Mouse (Mus musculus) embryonic facial prominence, embryonic 11.5 days (tissue): Measurements from ENCODE around the gene Il1r2. TPM values are rescaled to one million over a fixed set of nuclear protein-coding genes. Genes with fewer than 3 reads are reported as not detected.

Source experiments
- ATAC-seq: fragments of 200-750 bp; cut with Nextera tagmentation; replicated peaks from 2 replicates; pipeline ENCODE4 v1.8.0; 2017; ENCODE audit warnings: low read depth; ENCODE audit not compliant: insufficient number of reproducible peaks, low FRiP score, low TSS enrichment
- DNase-seq: peaks from one replicate; pipeline ENCODE4 v3.0.0-alpha.2; 2015; ENCODE audit warnings: low spot score
- H3K27ac ChIP-seq: fragments of 300-500 bp; sonication (generic); replicated peaks from 2 replicates; pipeline ENCODE4 v1.5.1; 2014; ENCODE audit warnings: mild to moderate bottlenecking, low read depth, low read length, control low read depth
- H3K27me3 ChIP-seq: fragments of 300-500 bp; sonication (generic); 2 replicates; pipeline ENCODE4 v1.6.1; 2014; ENCODE audit warnings: mild to moderate bottlenecking, low read length, moderate library complexity, mixed read lengths; ENCODE audit not compliant: control insufficient read depth, insufficient read depth
- H3K36me3 ChIP-seq: fragments of 300-500 bp; sonication (generic); replicated peaks from 2 replicates; pipeline ENCODE4 v1.6.1; 2014; ENCODE audit warnings: low read depth, mild to moderate bottlenecking, low read length, moderate library complexity, mixed read lengths; ENCODE audit not compliant: control insufficient read depth, insufficient read depth
- H3K4me1 ChIP-seq: fragments of 300-500 bp; sonication (generic); 2 replicates; pipeline ENCODE4 v1.6.1; 2014; ENCODE audit warnings: low read length, mixed read lengths; ENCODE audit not compliant: control insufficient read depth, insufficient read depth
- H3K4me2 ChIP-seq: fragments of 300-500 bp; sonication (generic); 2 replicates; pipeline ENCODE4 v1.6.1; 2014; ENCODE audit warnings: low read depth, mild to moderate bottlenecking, control low read depth, low read length, moderate library complexity
- H3K4me3 ChIP-seq: fragments of 300-500 bp; sonication (generic); 2 replicates; pipeline ENCODE4 v1.5.1; 2014; ENCODE audit warnings: low read depth, low read length, control low read depth
- H3K9ac ChIP-seq: fragments of 300-500 bp; sonication (generic); replicated peaks from 2 replicates; pipeline ENCODE4 v1.6.1; 2014; ENCODE audit warnings: mild to moderate bottlenecking, control low read depth, low read length
- H3K9me3 ChIP-seq: fragments of 300-500 bp; sonication (generic); replicated peaks from 2 replicates; pipeline ENCODE4 v1.6.1; 2016; ENCODE audit warnings: mild to moderate bottlenecking, low read length, inconsistent platforms, mixed read lengths; ENCODE audit not compliant: control insufficient read depth
- WGBS: fragments of 180-500 bp; shearing (Covaris S2); extraction: QIAGEN DNeasy Blood & Tissue Kit; methylation state at CpG from one replicate; pipeline ENCODE4 v1.1.7; 2014; 5-methylcytosine and 5-hydroxymethylcytosine counted together
- polyA plus RNA-seq: library from polyadenylated mRNA; unstranded; fragments of >200 nt; fragmentation: Nextera tagmentation; extraction: Ambion mirVana; gene quantifications from 2 replicates; pipeline ENCODE4 v1.2.1, GENCODE M21; 2014

Il1r2 gene
- polyA plus RNA-seq, 1 experiment from 2014 or later: 0.67 TPM

DNA sequence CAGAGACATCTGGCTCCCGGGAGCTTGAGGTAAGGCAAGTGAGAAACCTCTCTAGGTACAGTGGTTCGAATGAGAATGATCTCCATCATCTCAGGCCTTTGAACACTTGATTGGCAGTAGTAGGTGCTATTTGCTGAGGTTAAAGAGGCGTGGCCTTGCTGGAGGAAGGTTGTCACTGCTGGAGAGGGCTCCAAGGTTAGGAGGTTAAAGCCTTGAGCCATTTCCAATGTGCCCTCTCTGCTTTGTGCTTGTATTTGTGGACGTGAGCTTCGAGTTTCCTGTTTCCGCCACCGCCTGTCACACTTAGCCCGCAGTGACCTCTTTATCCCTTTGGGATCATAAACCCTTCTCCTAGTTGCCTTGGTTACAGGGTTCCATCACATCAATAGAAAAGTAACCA is 21.7 kb upstream of the Il1r2 start:
- H3K9me3 ChIP-seq: no peaks in the 10 kb centered on the region
- no peak overlapping the region for H3K4me2 ChIP-seq
- DNase-seq: no peak
- no peaks in the 10 kb centered on the region for H3K27me3 ChIP-seq
- ATAC-seq: no peak
- no peak overlapping the region for H3K4me3 ChIP-seq
- 49% methylated on average over 8 of the region's 8 CpGs for WGBS
- no peak overlapping the region for H3K27ac ChIP-seq
- no peaks in the 10 kb centered on the region for H3K36me3 ChIP-seq
- H3K9ac ChIP-seq: no peak overlapping the region
- H3K4me1 ChIP-seq: no peaks in the 10 kb centered on the region

DNA sequence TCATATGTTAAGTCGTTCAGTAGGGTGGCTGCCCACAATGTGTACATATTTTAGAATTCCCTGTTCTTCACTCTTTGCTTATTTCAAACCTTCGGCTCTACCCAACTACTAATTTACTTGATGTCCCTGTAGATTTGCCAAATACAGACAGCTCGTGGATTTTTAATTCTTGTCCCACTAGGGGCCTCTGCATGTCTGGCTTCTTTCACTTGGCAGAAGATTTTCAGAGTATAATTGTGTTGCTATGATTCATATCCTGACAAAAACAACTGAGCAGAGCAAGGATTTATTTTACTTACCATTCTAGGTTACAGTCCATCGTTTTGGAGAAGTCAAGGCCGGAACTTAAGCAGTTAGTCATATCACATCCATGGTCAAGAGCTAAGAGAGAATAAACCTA is 20.8 kb upstream of the Il1r2 start:
- no peak overlapping the region for H3K9ac ChIP-seq
- 82% methylated on average over 5 of the region's 5 CpGs for WGBS
- H3K4me3 ChIP-seq: no peak overlapping the region
- no peak for DNase-seq
- H3K27ac ChIP-seq: no peak overlapping the region
- H3K4me2 ChIP-seq: no peak overlapping the region
- no peaks in the 10 kb centered on the region for H3K36me3 ChIP-seq
- no peak for ATAC-seq
- H3K9me3 ChIP-seq: no peaks in the 10 kb centered on the region
- no peaks in the 10 kb centered on the region for H3K4me1 ChIP-seq
- H3K27me3 ChIP-seq: no peaks in the 10 kb centered on the region

- no peak overlapping the region for H3K27ac ChIP-seq
- H3K4me2 ChIP-seq: no peak overlapping the region
- ATAC-seq (no peak), DNase-seq (no peak)
- no peak overlapping the region for H3K4me3 ChIP-seq
- no peaks in the 10 kb centered on the region for H3K36me3 ChIP-seq
- 84% methylated on average over 7 of the region's 7 CpGs for WGBS
- no peak overlapping the region for H3K9ac ChIP-seq
- H3K4me1 ChIP-seq: no peaks in the 10 kb centered on the region
- H3K9me3 ChIP-seq: no peaks in the 10 kb centered on the region
- H3K27me3 ChIP-seq: no peaks in the 10 kb centered on the region
Measured at GRCm38 (mm10) chr1:40055051-40055450, 18.8 kb upstream of the Il1r2 start.

GRCm38 (mm10) chr1:40055963-40056362 is 17.9 kb upstream of the Il1r2 start:
- Histone ChIP-seq H3K9me3 (no peaks in the 10 kb centered on the region), H3K36me3 (no peaks in the 10 kb centered on the region), H3K4me2 (no peak overlapping the region), H3K4me3 (no peak overlapping the region), H3K9ac (no peak overlapping the region), H3K27ac (no peak overlapping the region), H3K4me1 (no peaks in the 10 kb centered on the region), H3K27me3 (no peaks in the 10 kb centered on the region)
- DNase-seq: no peak
- 88% methylated on average over 5 of the region's 5 CpGs for WGBS
- no peak for ATAC-seq

GRCm38 (mm10) chr1:40057351-40057750 is 16.5 kb upstream of the Il1r2 start:
- Histone ChIP-seq H3K4me3 (no peak overlapping the region), H3K4me2 (no peak overlapping the region), H3K9me3 (no peaks in the 10 kb centered on the region), H3K36me3 (no peaks in the 10 kb centered on the region), H3K9ac (no peak overlapping the region), H3K27ac (no peak overlapping the region), H3K27me3 (no peaks in the 10 kb centered on the region), H3K4me1 (no peaks in the 10 kb centered on the region)
- ATAC-seq (no peak), DNase-seq (no peak)
- WGBS: 81% methylated on average over 5 of the region's 5 CpGs

- Histone ChIP-seq H3K9me3 (no peaks in the 10 kb centered on the region), H3K27me3 (no peaks in the 10 kb centered on the region), H3K9ac (no peak overlapping the region), H3K36me3 (no peaks in the 10 kb centered on the region), H3K4me1 (no peaks in the 10 kb centered on the region), H3K27ac (no peak overlapping the region), H3K4me3 (no peak overlapping the region), H3K4me2 (no peak overlapping the region)
- 58% methylated on average over 11 of the region's 11 CpGs for WGBS
- DNase-seq (no peak), ATAC-seq (no peak)
Measured at GRCm38 (mm10) chr1:40058013-40058412, 15.9 kb upstream of the Il1r2 start.

- WGBS: 83% methylated on average over 4 of the region's 4 CpGs
- Histone ChIP-seq H3K9me3 (no peaks in the 10 kb centered on the region), H3K4me1 (no peaks in the 10 kb centered on the region), H3K4me2 (no peak overlapping the region), H3K4me3 (no peak overlapping the region), H3K36me3 (no peaks in the 10 kb centered on the region), H3K27ac (no peak overlapping the region), H3K9ac (no peak overlapping the region), H3K27me3 (no peaks in the 10 kb centered on the region)
- no peak for ATAC-seq
- DNase-seq: no peak
Measured at GRCm38 (mm10) chr1:40059122-40059774, 14.6 kb upstream of the Il1r2 start.

GRCm38 (mm10) chr1:40061359-40061758 is 12.5 kb upstream of the Il1r2 start:
- Histone ChIP-seq H3K4me2 (no peak overlapping the region), H3K27ac (no peak overlapping the region), H3K9ac (no peak overlapping the region), H3K36me3 (no peaks in the 10 kb centered on the region), H3K4me1 (no peaks in the 10 kb centered on the region), H3K4me3 (no peak overlapping the region), H3K9me3 (no peaks in the 10 kb centered on the region), H3K27me3 (no peaks in the 10 kb centered on the region)
- ATAC-seq (no peak), DNase-seq (no peak)
- WGBS: 82% methylated on average over 9 of the region's 9 CpGs
